Mouse (Mus musculus) hindbrain, embryonic 11.5 days (tissue): ENCODE results near the gene Gatd1. TPM values are rescaled to one million over a fixed set of nuclear protein-coding genes. Genes with fewer than 3 reads are reported as not detected.

Experiments
- ATAC-seq: fragments of 200-750 bp; cut with Nextera tagmentation; 2 replicates; pipeline ENCODE4 v1.8.0; 2017; ENCODE audit warnings: mild to moderate bottlenecking, moderate TSS enrichment, moderate library complexity; ENCODE audit not compliant: low FRiP score
- DNase-seq: peaks from one replicate; pipeline ENCODE4 v3.0.0-alpha.2; 2015; ENCODE audit warnings: low spot score
- H3K27ac ChIP-seq: fragments of 300-500 bp; sonication (generic); 2 replicates; pipeline ENCODE4 v1.5.1; 2014; ENCODE audit warnings: mild to moderate bottlenecking, low read depth, low read length
- H3K27me3 ChIP-seq: fragments of 300-500 bp; sonication (generic); 2 replicates; pipeline ENCODE4 v1.6.1; 2014; ENCODE audit warnings: mild to moderate bottlenecking, low read length, moderate library complexity, mixed read lengths; ENCODE audit not compliant: control insufficient read depth, insufficient read depth
- H3K36me3 ChIP-seq: fragments of 300-500 bp; sonication (generic); 2 replicates; pipeline ENCODE4 v1.6.1; 2014; ENCODE audit warnings: mild to moderate bottlenecking, low read length, moderate library complexity, mixed read lengths; ENCODE audit not compliant: control insufficient read depth, insufficient read depth
- H3K4me1 ChIP-seq: fragments of 300-500 bp; sonication (generic); replicated peaks from 2 replicates; pipeline ENCODE4 v1.6.1; 2014; ENCODE audit warnings: low read length, mixed read lengths; ENCODE audit not compliant: control insufficient read depth, insufficient read depth
- H3K4me2 ChIP-seq: fragments of 300-500 bp; sonication (generic); replicated peaks from 2 replicates; pipeline ENCODE4 v1.6.1; 2014; ENCODE audit warnings: mild to moderate bottlenecking, low read depth, low read length
- H3K4me3 ChIP-seq: fragments of 300-500 bp; sonication (generic); 2 replicates; pipeline ENCODE4 v1.5.1; 2014; ENCODE audit warnings: low read depth, low read length
- H3K9ac ChIP-seq: fragments of 300-500 bp; sonication (generic); 2 replicates; pipeline ENCODE4 v1.6.1; 2014; ENCODE audit warnings: low read depth, low read length
- H3K9me3 ChIP-seq: fragments of 300-500 bp; sonication (generic); 2 replicates; pipeline ENCODE4 v1.6.1; 2016; ENCODE audit warnings: low read length; ENCODE audit not compliant: control insufficient read depth
- WGBS: fragments of 180-500 bp; shearing (Covaris S2); extraction: QIAGEN DNeasy Blood & Tissue Kit; methylation state at CpG from one replicate; pipeline ENCODE4 v1.1.7; 2014; 5-methylcytosine and 5-hydroxymethylcytosine counted together
- polyA plus RNA-seq: library from polyadenylated mRNA; unstranded; fragments of >200 nt; fragmentation: Nextera tagmentation; extraction: Ambion mirVana; gene quantifications from 2 replicates; pipeline ENCODE4 v1.2.1, GENCODE M21; 2014

Gatd1 gene
- polyA plus RNA-seq, 1 experiment from 2014 or later, result 48.1 TPM

- Histone ChIP-seq H3K9ac (no peak overlapping the region), H3K27ac (no peak overlapping the region), H3K4me2 (no peak overlapping the region), H3K9me3 (no peaks in the 10 kb centered on the region), H3K4me3 (no peak overlapping the region), H3K36me3 (0 out of 2 replicates have a peak, but pooled peaks cover 2% of the 10 kb centered on the region), H3K4me1 (0 out of 2 replicates have a peak, but pooled peaks cover 3% of the 10 kb centered on the region), H3K27me3 (no peaks in the 10 kb centered on the region)
- 83% methylated on average over 12 of the region's 12 CpGs for WGBS
- DNase-seq (no peak), ATAC-seq (no peak)
These were observed 13.2 kb upstream of the Gatd1 start for GRCm38 (mm10) chr7:141426948-141427730.

- no peak for ATAC-seq
- Histone ChIP-seq H3K9ac (no peak overlapping the region), H3K4me3 (no peak overlapping the region), H3K9me3 (no peaks in the 10 kb centered on the region), H3K4me2 (no peak overlapping the region), H3K4me1 (0 out of 2 replicates have a peak, but pooled peaks cover 3% of the 10 kb centered on the region), H3K27ac (no peak overlapping the region), H3K27me3 (no peaks in the 10 kb centered on the region), H3K36me3 (no peaks in the 10 kb centered on the region)
- DNase-seq, result no peak
- 77% methylated on average over 4 of the region's 4 CpGs for WGBS
These were observed 9.9 kb upstream of the Gatd1 start for GRCm38 (mm10) chr7:141423811-141424210.

DNA sequence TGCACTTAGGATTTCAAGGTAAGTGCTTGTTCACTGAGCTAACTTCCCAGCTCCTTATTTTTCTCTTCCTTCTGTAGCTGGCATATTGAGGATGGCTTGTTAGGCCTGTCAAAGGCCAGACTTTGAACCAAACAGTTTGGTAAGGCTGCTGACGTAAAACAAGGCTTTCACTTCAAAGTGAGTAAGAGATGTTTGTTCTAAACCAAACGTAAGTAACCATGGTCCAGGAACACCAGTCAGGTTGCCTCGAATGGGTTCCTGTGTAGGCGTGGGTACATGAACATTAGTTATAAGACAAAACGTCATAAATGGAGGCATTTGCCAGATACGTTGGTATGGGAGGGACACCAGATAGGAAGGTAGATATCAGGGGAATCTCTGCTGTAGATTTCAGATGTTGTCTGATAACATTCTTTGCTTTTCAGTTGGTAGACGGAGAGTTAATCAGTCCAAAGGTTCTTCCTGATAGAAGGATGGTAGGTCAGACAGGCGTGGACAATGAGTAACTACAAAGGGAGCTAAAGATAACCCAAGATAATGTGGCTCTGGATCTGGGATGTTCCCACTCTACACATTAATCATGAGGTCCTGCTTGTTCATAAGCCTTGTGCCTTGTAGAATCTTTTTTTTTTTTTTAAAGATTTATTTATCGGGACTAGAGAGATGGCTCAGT lies 6.2 kb upstream of the Gatd1 start:
- no peak for DNase-seq
- H3K4me3 ChIP-seq, result no peak overlapping the region

GRCm38 (mm10) chr7:141418970-141419369 lies 5.0 kb upstream of the Gatd1 start:
- ATAC-seq (no peak), DNase-seq (no peak)
- H3K4me2 ChIP-seq, result no peak overlapping the region
- H3K27me3 ChIP-seq, result no peaks in the 10 kb centered on the region
- H3K4me1 ChIP-seq, result no peaks in the 10 kb centered on the region
- no peaks in the 10 kb centered on the region for H3K9me3 ChIP-seq
- H3K4me3 ChIP-seq, result no peak overlapping the region
- no peak overlapping the region for H3K27ac ChIP-seq
- 82% methylated on average over 7 of the region's 7 CpGs for whole genome bisulfite sequencing
- no peaks in the 10 kb centered on the region for H3K36me3 ChIP-seq
- H3K9ac ChIP-seq, result no peak overlapping the region

More for the DNA sequence above, 6.2 kb upstream of the Gatd1 start:
- H3K36me3 ChIP-seq, result no peaks in the 10 kb centered on the region
- H3K4me2 ChIP-seq, result no peak overlapping the region
- no peak overlapping the region for H3K27ac ChIP-seq
- 85% methylated on average over 9 of the region's 9 CpGs for WGBS
- ATAC-seq, result no peak
- H3K27me3 ChIP-seq, result no peaks in the 10 kb centered on the region
- no peaks in the 10 kb centered on the region for H3K4me1 ChIP-seq
- no peak overlapping the region for H3K9ac ChIP-seq
- H3K9me3 ChIP-seq, result no peaks in the 10 kb centered on the region

- no peaks in the 10 kb centered on the region for H3K4me1 ChIP-seq
- H3K9me3 ChIP-seq, result no peaks in the 10 kb centered on the region
- 70% methylated on average over 8 of the region's 8 CpGs for WGBS
- no peak for ATAC-seq
- no peak overlapping the region for H3K9ac ChIP-seq
- H3K4me2 ChIP-seq, result no peak overlapping the region
- H3K4me3 ChIP-seq, result no peak overlapping the region
- no peaks in the 10 kb centered on the region for H3K27me3 ChIP-seq
- H3K27ac ChIP-seq, result no peak overlapping the region
- no peak for DNase-seq
- H3K36me3 ChIP-seq, result no peaks in the 10 kb centered on the region
These were observed 4.1 kb upstream of the Gatd1 start for GRCm38 (mm10) chr7:141417731-141418681.

DNA sequence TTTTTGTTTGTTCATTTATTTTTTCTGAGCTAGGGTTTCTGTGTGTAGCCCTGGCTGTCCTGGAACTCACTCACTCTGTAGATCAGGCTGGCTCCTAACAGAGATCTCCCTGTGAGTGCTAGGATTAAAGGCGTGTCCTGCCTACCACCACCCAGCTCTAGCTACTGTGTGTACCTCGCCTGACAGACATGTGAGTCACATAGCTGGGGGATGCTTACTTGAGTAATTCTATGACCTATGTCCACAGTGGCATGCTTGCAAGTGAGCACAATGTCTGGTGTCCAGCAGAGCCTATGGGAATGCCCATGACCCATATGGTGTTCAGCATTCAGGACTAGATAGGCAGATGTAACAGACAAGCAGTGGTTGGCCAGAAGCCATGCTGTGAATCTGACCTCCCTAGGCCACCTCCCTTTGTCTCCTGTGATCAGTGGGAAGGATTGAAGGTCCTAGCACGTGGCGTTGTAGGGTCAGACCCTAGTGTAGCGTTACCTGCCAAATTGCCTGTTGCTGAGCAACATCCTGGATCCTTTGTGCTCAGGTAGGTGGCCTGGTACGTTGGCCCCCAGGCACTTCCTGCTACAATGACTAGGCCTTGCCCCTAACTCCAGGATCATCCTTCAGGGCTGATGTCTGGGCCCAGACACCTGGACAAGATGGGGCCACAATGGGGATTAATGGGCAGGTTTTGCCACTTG lies 2.4 kb upstream of the Gatd1 start:
- Histone ChIP-seq H3K27ac (no peak overlapping the region), H3K9me3 (no peaks in the 10 kb centered on the region), H3K27me3 (no peaks in the 10 kb centered on the region), H3K36me3 (no peaks in the 10 kb centered on the region), H3K9ac (no peak overlapping the region), H3K4me2 (no peak overlapping the region), H3K4me1 (no peaks in the 10 kb centered on the region), H3K4me3 (no peak overlapping the region)
- ATAC-seq, result no peak
- DNase-seq, result no peak
- 70% methylated on average over 6 of the region's 6 CpGs for WGBS

DNA sequence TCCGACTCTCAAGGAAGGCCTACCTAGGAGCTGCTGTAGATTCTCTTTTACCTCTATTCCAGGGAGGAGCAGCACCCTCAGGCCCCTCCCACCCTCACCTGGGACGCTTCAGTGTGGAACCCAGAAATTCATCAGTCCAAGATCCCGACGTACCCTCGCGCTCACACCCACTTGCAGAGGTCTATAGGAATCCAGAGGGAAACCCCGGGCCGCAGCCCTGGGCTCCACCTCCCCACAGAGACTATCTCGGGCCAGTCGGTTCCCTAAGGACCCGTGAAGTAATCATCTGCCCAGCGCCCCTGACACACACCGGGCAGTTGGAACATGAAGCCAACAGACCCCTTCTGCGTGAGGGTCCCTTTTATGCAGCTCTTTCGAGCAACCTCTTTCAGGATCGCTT lies 605 bp downstream of the Gatd1 start:
- no peaks in the 10 kb centered on the region for H3K4me1 ChIP-seq
- DNase-seq (peak; percentile 38), ATAC-seq (peak; percentile 10)

GRCm38 (mm10) chr7:141411667-141412066 lies 2.3 kb downstream of the Gatd1 start:
- 88% methylated on average over 1 of the region's 1 CpGs for WGBS
- H3K4me1 ChIP-seq, result no peaks in the 10 kb centered on the region
- H3K27me3 ChIP-seq, result no peaks in the 10 kb centered on the region
- no peak for DNase-seq
- H3K27ac ChIP-seq, result no peak overlapping the region
- H3K4me3 ChIP-seq, result no peak overlapping the region
- no peak overlapping the region for H3K9ac ChIP-seq
- 0 out of 2 replicates have a peak, but pooled peaks cover 2% of the 10 kb centered on the region for H3K36me3 ChIP-seq
- no peaks in the 10 kb centered on the region for H3K9me3 ChIP-seq
- no peak overlapping the region for H3K4me2 ChIP-seq
- ATAC-seq, result no peak

More for the DNA sequence above, 605 bp downstream of the Gatd1 start:
- Histone ChIP-seq H3K4me3 (peak overlapping the region; percentile 76), H3K27ac (peak overlapping the region; percentile 78), H3K9me3 (no peaks in the 10 kb centered on the region), H3K9ac (peak overlapping the region; percentile 83), H3K4me2 (peak overlapping the region; percentile 79), H3K27me3 (no peaks in the 10 kb centered on the region), H3K36me3 (0 out of 2 replicates have a peak, but pooled peaks cover 2% of the 10 kb centered on the region)
- 4% methylated on average over 16 of the region's 16 CpGs for WGBS
